Mouse (Mus musculus) embryonic stem cell, embryonic (primary cell): ENCODE data around the gene Dnajb7.

Source experiments
- CTCF ChIA-PET, 4 experiments: fragments of 300-600 bp in 2 of 4; fragments of 350-600 bp in 2 of 4; sonication (Branson Sonifier 250); formaldehyde crosslinking; loops; one replicate each; lab custom pipeline; 2022; ENCODE audit warnings: inconsistent platforms in 2 of 4; lab: Charles Lee
- POLR2A ChIA-PET, 4 experiments: fragments of 300-600 bp in 2 of 4; fragments of 350-600 bp in 2 of 4; sonication (Branson Sonifier 250); formaldehyde crosslinking; loops; one replicate each; lab custom pipeline; 2022; ENCODE audit warnings: antibody characterized with exemption in 4 of 4, inconsistent platforms in 1 of 4; lab: Charles Lee

Dnajb7 gene

DNA sequence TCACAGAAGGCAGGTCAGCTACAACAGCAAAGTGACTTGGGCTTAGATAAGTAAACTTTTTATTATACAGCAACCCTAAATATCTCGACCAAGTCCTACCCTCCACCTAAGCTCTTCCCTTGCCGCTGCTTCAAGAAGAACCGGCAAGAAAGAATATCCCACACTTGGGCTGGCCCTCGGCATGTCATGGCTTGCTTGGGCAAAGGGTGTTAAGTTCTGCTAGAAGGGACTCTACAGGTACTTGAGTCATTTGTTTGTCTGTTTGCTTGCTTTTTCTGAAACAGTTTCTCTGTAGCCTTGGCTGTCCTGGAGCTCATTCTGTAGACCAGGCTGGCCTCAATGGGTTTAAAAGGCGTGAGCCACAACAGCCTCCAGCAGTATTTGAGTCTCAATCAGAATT is 51.2 kb downstream of the Dnajb7 start:
- CTCF ChIA-PET = interaction anchor here in 2 of 4 experiments (0.5 to 0.9 kb wide), 3 partner anchors 10 to 127 kb away, joined by 3 to 6 read pairs (median 4); no protein-coding TSS in a partner anchor
- POLR2A ChIA-PET = interaction anchor here in 3 of 4 experiments (0.6 to 2.6 kb wide), 7 partner anchors 9 to 123 kb away, joined by 3 to 9 read pairs (median 4); no protein-coding TSS in a partner anchor
